Mouse (Mus musculus) ES-CJ7 (cell line): ENCODE measurements around the gene Exog.
A peak's percentile ranks its signal among the peaks of the same experiment; 100 is the strongest.

ENCODE experiments used
- DNase-seq: peaks from one replicate; pipeline ENCODE4 v3.0.0; 2011; ENCODE audit warnings: low read depth, low spot score

The Exog gene

DNA sequence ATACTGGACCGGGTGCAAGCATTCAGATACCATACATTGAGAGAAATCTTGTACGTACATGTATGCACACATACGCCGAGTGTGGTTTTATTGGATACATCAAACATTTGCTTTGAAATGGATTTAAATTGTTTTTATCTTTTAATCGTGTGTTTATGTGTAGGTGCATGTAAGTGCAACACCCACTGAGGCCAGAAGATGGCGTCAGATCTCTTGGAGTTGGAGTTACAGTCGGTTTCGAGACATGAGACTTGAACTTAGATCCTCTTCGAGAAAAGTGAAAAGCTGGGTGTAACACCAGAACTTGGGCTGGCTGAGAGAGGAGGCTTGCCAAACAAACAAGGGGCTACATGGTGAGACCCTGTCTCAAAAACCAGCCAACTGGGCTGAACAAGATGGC, 58.9 kb downstream of the Exog start:
- peak; percentile 54 for DNase-seq

- DNase-seq: peak; percentile 82
These were observed 60.4 kb downstream of the Exog start for GRCm38 (mm10) chr9:119504981-119505658.

GRCm38 (mm10) chr9:119510902-119511301, 66.2 kb downstream of the Exog start:
- no peak for DNase-seq

- DNase-seq: no peak
These were observed 68.2 kb downstream of the Exog start for GRCm38 (mm10) chr9:119512993-119513392.

- DNase-seq: no peak
These were observed 69.1 kb downstream of the Exog start for GRCm38 (mm10) chr9:119513816-119514215.

DNA sequence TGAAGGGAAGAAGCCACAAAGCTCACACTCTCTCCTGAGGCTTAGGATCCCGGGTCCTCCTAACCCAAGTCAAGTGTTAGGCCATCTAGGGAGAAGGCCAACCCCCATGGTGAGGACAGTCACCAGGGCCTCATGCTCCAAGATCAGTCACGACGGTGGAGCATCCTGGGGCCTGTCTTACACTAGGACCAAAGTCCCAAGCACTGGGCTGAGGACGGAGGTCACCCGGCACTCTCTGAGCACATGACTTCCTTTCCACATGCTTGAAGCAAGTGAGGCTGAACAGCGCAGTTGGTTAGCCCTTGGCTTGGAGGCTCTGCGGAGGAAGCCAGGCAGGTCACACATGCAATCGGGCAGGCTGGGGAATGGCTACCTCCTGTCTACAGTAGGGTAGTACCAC, 70.2 kb downstream of the Exog start:
- DNase-seq: no peak
